Mouse (Mus musculus) kidney, embryonic 16.5 days (tissue): ENCODE measurements around the gene Rgs21. TPM values are rescaled to one million over a fixed set of nuclear protein-coding genes. Genes with fewer than 3 reads are reported as not detected.

Source experiments
- ATAC-seq: fragments of 200-750 bp; cut with Nextera tagmentation; 2 replicates; pipeline ENCODE4 v1.8.0; 2017; ENCODE audit warnings: moderate TSS enrichment; ENCODE audit not compliant: low FRiP score, low TSS enrichment
- H3K27ac ChIP-seq: fragments of 300-500 bp; sonication (generic); 2 replicates; pipeline ENCODE4 v1.5.1; 2014; ENCODE audit warnings: low read length
- H3K27me3 ChIP-seq: fragments of 300-500 bp; sonication (generic); 2 replicates; pipeline ENCODE4 v1.6.1; 2014; ENCODE audit warnings: low read length, control low read depth, mixed read lengths; ENCODE audit not compliant: insufficient read depth
- H3K36me3 ChIP-seq: fragments of 300-500 bp; sonication (generic); 2 replicates; pipeline ENCODE4 v1.6.1; 2014; ENCODE audit warnings: low read length, control low read depth, mixed read lengths; ENCODE audit not compliant: insufficient read depth
- H3K4me1 ChIP-seq: fragments of 300-500 bp; sonication (generic); 2 replicates; pipeline ENCODE4 v1.6.1; 2014; ENCODE audit warnings: low read length, control low read depth, mixed read lengths; ENCODE audit not compliant: insufficient read depth
- H3K4me2 ChIP-seq: fragments of 300-500 bp; sonication (generic); replicated peaks from 2 replicates; pipeline ENCODE4 v1.6.1; 2014; ENCODE audit warnings: low read depth, low read length
- H3K4me3 ChIP-seq: fragments of 300-500 bp; sonication (generic); 2 replicates; pipeline ENCODE4 v1.5.1; 2014; ENCODE audit warnings: mild to moderate bottlenecking, low read length
- H3K9ac ChIP-seq: fragments of 300-500 bp; sonication (generic); replicated peaks from 2 replicates; pipeline ENCODE4 v1.6.1; 2014; ENCODE audit warnings: low read length
- H3K9me3 ChIP-seq: fragments of 300-500 bp; sonication (generic); 2 replicates; pipeline ENCODE4 v1.6.1; 2016; ENCODE audit warnings: low read length, control low read depth
- WGBS: fragments of 180-500 bp; shearing (Covaris S2); extraction: QIAGEN DNeasy Blood & Tissue Kit; methylation state at CpG from one replicate; pipeline ENCODE4 v1.1.7; 2014; 5-methylcytosine and 5-hydroxymethylcytosine counted together
- polyA plus RNA-seq: library from polyadenylated mRNA; unstranded; fragments of >200 nt; fragmentation: Nextera tagmentation; extraction: Ambion mirVana; gene quantifications from 2 replicates; pipeline ENCODE4 v1.2.1, GENCODE M21; 2015

The Rgs21 gene
- polyA plus RNA-seq, 1 experiment from 2014 or later: not detected

DNA sequence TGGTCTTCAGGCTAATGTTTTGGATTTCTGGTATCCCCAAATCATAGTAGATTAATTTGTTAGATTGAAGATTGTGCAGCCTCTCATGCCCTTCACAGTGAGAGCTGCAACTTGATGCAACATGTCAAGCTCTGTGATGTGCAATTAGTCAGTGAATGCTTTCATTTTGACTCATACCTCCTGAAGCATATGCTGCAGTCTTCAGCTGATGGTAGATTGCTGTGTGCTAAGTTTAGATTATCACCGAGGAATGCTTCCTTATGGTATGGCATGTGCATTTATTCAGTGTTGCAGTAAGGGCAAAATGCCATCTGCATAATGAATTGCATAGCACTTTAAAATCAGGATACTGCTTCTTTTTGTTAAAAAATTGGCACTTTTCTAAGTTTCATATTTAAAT, 65.2 kb downstream of the Rgs21 start:
- WGBS: 85% methylated on average over 1 of the region's 1 CpGs
- no peaks in the 10 kb centered on the region for H3K36me3 ChIP-seq

DNA sequence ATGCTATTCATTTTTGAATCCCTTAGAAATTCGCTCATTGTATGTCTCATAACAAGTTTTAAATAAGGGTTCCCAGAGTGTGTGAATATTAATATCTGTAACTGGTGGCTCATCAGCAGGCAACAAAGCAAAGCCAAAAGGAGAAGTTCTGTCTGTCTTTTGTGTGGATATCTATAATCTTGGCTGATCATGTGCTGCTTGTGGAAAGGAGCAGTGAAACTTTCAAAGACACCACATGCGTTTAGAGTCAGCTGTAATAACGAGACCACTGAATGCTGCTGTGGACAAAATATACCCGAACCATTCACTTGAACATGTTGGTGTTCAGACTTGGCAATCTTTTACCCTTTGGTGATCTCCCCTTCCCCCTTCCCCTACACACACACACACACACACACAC, 67.0 kb downstream of the Rgs21 start:
- no peak overlapping the region for H3K9ac ChIP-seq
- ATAC-seq: no peak

More for the DNA sequence above, 65.2 kb downstream of the Rgs21 start:
- H3K27ac ChIP-seq: no peak overlapping the region
- no peak overlapping the region for H3K4me3 ChIP-seq
- no peak for ATAC-seq
- no peaks in the 10 kb centered on the region for H3K4me1 ChIP-seq
- no peaks in the 10 kb centered on the region for H3K27me3 ChIP-seq
- no peak overlapping the region for H3K9ac ChIP-seq
- H3K9me3 ChIP-seq: no peaks in the 10 kb centered on the region
- H3K4me2 ChIP-seq: no peak overlapping the region

DNA sequence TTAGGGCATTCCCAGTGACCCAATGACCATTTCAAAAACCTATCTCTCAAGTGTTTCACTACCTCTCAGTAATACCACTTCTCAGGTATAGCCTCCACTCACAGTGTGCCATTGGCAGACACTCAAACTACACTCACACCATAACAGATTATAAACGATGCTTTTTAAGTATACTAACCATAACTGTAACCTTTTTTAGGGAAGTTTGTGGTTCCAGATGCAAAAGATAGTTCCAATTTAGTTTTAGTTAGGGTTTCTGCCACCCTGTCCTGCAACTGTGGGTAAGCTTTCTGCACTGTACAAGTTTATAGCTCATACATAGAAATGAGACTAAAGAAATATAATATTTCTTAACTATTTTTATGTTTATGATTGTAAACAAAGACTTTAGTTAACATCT, 67.7 kb downstream of the Rgs21 start:
- Histone ChIP-seq H3K4me1 (no peaks in the 10 kb centered on the region), H3K27ac (no peak overlapping the region), H3K36me3 (no peaks in the 10 kb centered on the region), H3K4me3 (no peak overlapping the region), H3K27me3 (no peaks in the 10 kb centered on the region), H3K9ac (no peak overlapping the region), H3K9me3 (no peaks in the 10 kb centered on the region), H3K4me2 (no peak overlapping the region)
- WGBS: 74% methylated on average over 1 of the region's 1 CpGs
- no peak for ATAC-seq

More for the DNA sequence above, 67.0 kb downstream of the Rgs21 start:
- WGBS: 85% methylated on average over 4 of the region's 4 CpGs
- no peak overlapping the region for H3K4me3 ChIP-seq
- H3K9me3 ChIP-seq: no peaks in the 10 kb centered on the region
- no peaks in the 10 kb centered on the region for H3K36me3 ChIP-seq
- H3K27ac ChIP-seq: no peak overlapping the region
- H3K27me3 ChIP-seq: no peaks in the 10 kb centered on the region
- no peak overlapping the region for H3K4me2 ChIP-seq
- H3K4me1 ChIP-seq: no peaks in the 10 kb centered on the region

- ATAC-seq: no peak
- Histone ChIP-seq H3K9me3 (no peaks in the 10 kb centered on the region), H3K9ac (no peak overlapping the region), H3K4me1 (no peaks in the 10 kb centered on the region), H3K27me3 (no peaks in the 10 kb centered on the region), H3K4me2 (no peak overlapping the region), H3K4me3 (no peak overlapping the region), H3K36me3 (no peaks in the 10 kb centered on the region), H3K27ac (no peak overlapping the region)
Observed at GRCm38 (mm10) chr1:144498725-144499124, 68.7 kb downstream of the Rgs21 start.

DNA sequence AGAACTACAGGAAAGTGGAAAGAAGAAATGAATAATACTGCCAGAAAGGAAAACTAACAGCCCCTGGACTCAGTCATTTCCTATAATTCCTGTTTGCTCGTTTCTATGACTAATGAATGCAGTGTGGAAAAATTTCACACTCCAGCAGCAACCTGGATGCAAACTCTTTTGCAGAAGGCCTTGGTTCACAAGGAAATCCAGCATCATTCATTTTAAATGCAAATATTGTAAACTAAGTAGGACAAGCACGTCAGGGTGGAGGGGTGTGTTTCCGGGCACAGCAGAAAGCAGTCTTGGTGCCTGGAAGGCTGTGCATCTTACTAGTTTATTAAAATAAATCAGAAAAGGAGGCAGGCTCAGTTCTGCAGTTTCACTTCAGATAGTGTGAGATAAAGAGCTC, 69.4 kb downstream of the Rgs21 start:
- Histone ChIP-seq H3K4me2 (no peak overlapping the region), H3K36me3 (no peaks in the 10 kb centered on the region), H3K9me3 (no peaks in the 10 kb centered on the region), H3K27ac (no peak overlapping the region), H3K27me3 (no peaks in the 10 kb centered on the region), H3K4me3 (no peak overlapping the region), H3K4me1 (no peaks in the 10 kb centered on the region), H3K9ac (no peak overlapping the region)
- WGBS: 48% methylated on average over 3 of the region's 3 CpGs
- ATAC-seq: no peak

- H3K36me3 ChIP-seq: no peaks in the 10 kb centered on the region
- H3K9me3 ChIP-seq: no peaks in the 10 kb centered on the region
- no peak overlapping the region for H3K9ac ChIP-seq
- no peak overlapping the region for H3K4me3 ChIP-seq
- H3K4me2 ChIP-seq: no peak overlapping the region
- H3K27me3 ChIP-seq: no peaks in the 10 kb centered on the region
- ATAC-seq: no peak
- H3K4me1 ChIP-seq: no peaks in the 10 kb centered on the region
- WGBS: 95% methylated on average over 1 of the region's 1 CpGs
- no peak overlapping the region for H3K27ac ChIP-seq
Observed at GRCm38 (mm10) chr1:144493336-144493735, 74.1 kb downstream of the Rgs21 start.

DNA sequence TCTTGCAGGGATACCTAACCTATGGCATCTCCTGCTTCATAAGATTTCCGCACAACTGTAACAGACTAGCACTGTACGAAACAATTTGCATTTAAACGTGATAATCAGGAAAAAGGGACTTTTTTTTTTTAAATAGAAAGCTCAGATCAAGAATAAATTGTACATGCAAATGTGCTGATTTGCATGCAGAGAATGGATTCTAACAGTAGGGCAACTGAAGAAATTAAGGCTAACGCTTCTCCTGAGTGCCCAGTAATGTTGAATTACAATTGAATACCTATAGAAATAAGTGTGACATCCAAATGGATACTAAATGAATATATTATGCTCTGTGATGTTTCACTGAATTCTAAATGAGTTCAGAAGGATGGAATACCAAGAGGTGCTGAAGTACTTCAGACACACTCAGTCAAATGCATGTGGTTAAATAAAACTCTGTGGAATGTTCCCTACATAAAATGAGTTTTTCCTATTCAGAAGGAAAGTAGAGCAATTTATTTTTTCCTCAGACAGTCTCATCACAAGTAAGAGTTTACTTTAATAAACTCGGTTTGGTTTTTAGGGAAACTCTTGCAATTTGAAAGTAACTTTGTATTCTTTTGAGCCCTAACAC, 79.1 kb downstream of the Rgs21 start:
- no peak for ATAC-seq
- Histone ChIP-seq H3K4me1 (no peaks in the 10 kb centered on the region), H3K36me3 (no peaks in the 10 kb centered on the region), H3K27me3 (no peaks in the 10 kb centered on the region), H3K4me3 (no peak overlapping the region), H3K9me3 (no peaks in the 10 kb centered on the region), H3K27ac (no peak overlapping the region), H3K4me2 (no peak overlapping the region), H3K9ac (no peak overlapping the region)
- 85% methylated on average over 5 of the region's 5 CpGs for WGBS

Other genes starting within 250 kb of the Rgs21 start
- 0.32 and 0.41 TPM in 2 replicates for gene Rgs18, start 207.8 kb upstream of the Rgs21 start, polyA plus RNA-seq